In genomic region chr4:133300421-133300820, GRCm38 (mm10) we compare ENCODE assay signal across 20 mouse cellular contexts. TPM values are rescaled to one million over a fixed set of nuclear protein-coding genes. Genes with fewer than 3 reads are reported as not detected.
DNase-seq lines count a peak whose midpoint lies in the region; ATAC-seq lines count a peak whose summit lies in the region.
"Had no signal": no experiment of that assay in that cellular context is flagged by ENCODE, and none has a peak within 500 bp of the region (broad histone marks: within the 10 kb centered on the region; RNA-seq: fewer than 3 reads in every experiment).

No protein-coding gene starts in this region.

- H3K4me3 ChIP-seq in hindbrain, embryonic 10.5 days, result no peak overlapping the region
- H3K4me3 ChIP-seq in hindbrain, embryonic 14.5 days (replicated peaks; ENCODE audit: low read length), result no peak overlapping the region
- no peak overlapping the region for H3K4me3 ChIP-seq in neural tube, embryonic 13.5 days
- no peak overlapping the region for H3K4me3 ChIP-seq in kidney, embryonic 16.5 days (ENCODE audit: low read length)
- H3K4me3 ChIP-seq: embryonic facial prominence, embryonic 10.5 days; gastrocnemius, adult 2 months; heart, embryonic 12.5 days; limb, embryonic 13.5 days; liver, embryonic 13.5 days; midbrain, embryonic 15.5 days had no signal

- no peak overlapping the region for H3K4me2 ChIP-seq in hindbrain, embryonic 14.5 days (replicated peaks)
- no peak overlapping the region for H3K4me2 ChIP-seq in neural tube, embryonic 13.5 days
- no peak overlapping the region for H3K4me2 ChIP-seq in kidney, embryonic 16.5 days (replicated peaks; ENCODE audit: low read depth, low read length)
- H3K4me2 ChIP-seq: heart, embryonic 12.5 days; limb, embryonic 13.5 days; liver, embryonic 13.5 days; lung, embryonic 14.5 days; midbrain, embryonic 15.5 days had no signal

- H3K9ac ChIP-seq in hindbrain, embryonic 14.5 days, result no peak overlapping the region
- H3K9ac ChIP-seq in neural tube, embryonic 13.5 days, result no peak overlapping the region
- H3K9ac ChIP-seq in kidney, embryonic 16.5 days (replicated peaks; ENCODE audit: low read length), result no peak overlapping the region
- H3K9ac ChIP-seq: heart, embryonic 12.5 days; liver, embryonic 13.5 days; lung, embryonic 14.5 days; midbrain, embryonic 15.5 days had no signal

- peaks cover 4% of the 10 kb centered on the region; the same call in 1 of the 2 replicates for H3K27me3 ChIP-seq in hindbrain, embryonic 10.5 days (ENCODE audit: insufficient read depth, poor library complexity, severe bottlenecking)
- no peaks in the 10 kb centered on the region for H3K27me3 ChIP-seq in hindbrain, embryonic 14.5 days (ENCODE audit: control insufficient read depth, insufficient read depth, low read length)
- no peaks in the 10 kb centered on the region for H3K27me3 ChIP-seq in neural tube, embryonic 13.5 days
- no peaks in the 10 kb centered on the region for H3K27me3 ChIP-seq in kidney, embryonic 16.5 days (ENCODE audit: insufficient read depth, low read length)
- H3K27me3 ChIP-seq: heart, embryonic 12.5 days; limb, embryonic 13.5 days; liver, embryonic 13.5 days; midbrain, embryonic 15.5 days had no signal

- H3K4me1 ChIP-seq in hindbrain, embryonic 10.5 days (replicated peaks), result peaks cover 42% of the 10 kb centered on the region
- peaks cover 13% of the 10 kb centered on the region for H3K4me1 ChIP-seq in hindbrain, embryonic 14.5 days (replicated peaks; ENCODE audit: control insufficient read depth, insufficient read depth, low read length)
- peaks cover 31% of the 10 kb centered on the region for H3K4me1 ChIP-seq in neural tube, embryonic 13.5 days (replicated peaks)
- H3K4me1 ChIP-seq in kidney, embryonic 16.5 days (ENCODE audit: insufficient read depth, low read length), result peaks cover 13% of the 10 kb centered on the region; the same call in 1 of the 2 replicates
- H3K4me1 ChIP-seq: liver, embryonic 13.5 days had no signal

- 89% methylated on average over 11 of the region's 11 CpGs for WGBS in hindbrain, embryonic 10.5 days
- WGBS in hindbrain, embryonic 14.5 days, result 83% methylated on average over 11 of the region's 11 CpGs
- WGBS in neural tube, embryonic 13.5 days, result 90% methylated on average over 11 of the region's 11 CpGs
- WGBS in kidney, embryonic 16.5 days, result 93% methylated on average over 11 of the region's 11 CpGs

- no peaks in the 10 kb centered on the region for H3K9me3 ChIP-seq in hindbrain, embryonic 10.5 days
- H3K9me3 ChIP-seq in hindbrain, embryonic 14.5 days (ENCODE audit: control insufficient read depth, low read length), result no peaks in the 10 kb centered on the region
- H3K9me3 ChIP-seq in neural tube, embryonic 13.5 days, result no peaks in the 10 kb centered on the region
- H3K9me3 ChIP-seq in kidney, embryonic 16.5 days (ENCODE audit: low read length), result no peaks in the 10 kb centered on the region
- H3K9me3 ChIP-seq: embryonic facial prominence, embryonic 10.5 days; heart, embryonic 12.5 days; limb, embryonic 13.5 days; liver, embryonic 13.5 days; midbrain, embryonic 15.5 days had no signal

- peaks cover 69% of the 10 kb centered on the region for H3K36me3 ChIP-seq in hindbrain, embryonic 10.5 days
- peaks cover 48% of the 10 kb centered on the region for H3K36me3 ChIP-seq in hindbrain, embryonic 14.5 days (replicated peaks; ENCODE audit: control insufficient read depth, insufficient read depth)
- H3K36me3 ChIP-seq in neural tube, embryonic 13.5 days, result peaks cover 58% of the 10 kb centered on the region
- peaks cover 18% of the 10 kb centered on the region; the same call in 1 of the 2 replicates for H3K36me3 ChIP-seq in kidney, embryonic 16.5 days (ENCODE audit: insufficient read depth, low read length)

- H3K27ac ChIP-seq in hindbrain, embryonic 10.5 days, result peak overlapping the region; percentile 23; the same call in 1 of the 2 replicates
- H3K27ac ChIP-seq in hindbrain, embryonic 14.5 days, result no peak overlapping the region
- peak overlapping the region; percentile 34 for H3K27ac ChIP-seq in neural tube, embryonic 13.5 days (replicated peaks)
- H3K27ac ChIP-seq in kidney, embryonic 16.5 days (ENCODE audit: low read length), result no peak overlapping the region
- H3K27ac ChIP-seq: limb, embryonic 13.5 days; liver, embryonic 13.5 days; midbrain, embryonic 15.5 days had no signal

- no peak for ATAC-seq in hindbrain, embryonic 14.5 days (ENCODE audit: low FRiP score)
- ATAC-seq in neural tube, embryonic 13.5 days (ENCODE audit: low read depth), result no peak
- no peak for ATAC-seq in kidney, embryonic 16.5 days (ENCODE audit: low FRiP score, low TSS enrichment)
- ATAC-seq: CD4-positive, CD25-positive, alpha-beta regulatory T cell, adult 4 months; midbrain, embryonic 15.5 days had no signal

- DNase-seq in cerebellum, adult 11-12 months, result peak; percentile 56
- no peak for DNase-seq in cerebellum, adult 9-10 months
- DNase-seq in hindbrain, embryonic 10.5 days (ENCODE audit: low spot score), result no peak
- DNase-seq in hindbrain, embryonic 14.5 days (ENCODE audit: low spot score), result no peak
- DNase-seq in neural tube, embryonic 10.5 days (ENCODE audit: extremely low spot score, low spot score), result no peak
- DNase-seq: adrenal gland, postnatal 14 days; kidney, adult 8-10 months; kidney, postnatal 25 days; liver, embryonic 13.5 days; lung, postnatal 36 days; thymus, postnatal 14 days had no signal

RNA-seq across cellular contexts. Expression of gene Tmem222, which starts 22.8 kb away (rescaled TPM):
- 82.8 and 87.8 TPM in 2 replicates for polyA plus RNA-seq in hindbrain, embryonic 10.5 days (2016; fragmentation: Nextera tagmentation; extraction: Ambion mirVana)
- 119 and 121 TPM in 2 replicates for polyA plus RNA-seq in hindbrain, embryonic 14.5 days (2014; fragmentation: Nextera tagmentation; extraction: Ambion mirVana)
- polyA plus RNA-seq in neural tube, embryonic 13.5 days (2015; fragmentation: Nextera tagmentation; extraction: Ambion mirVana), result 98.0 and 104 TPM in 2 replicates
- 90.4 and 97.7 TPM in 2 replicates for polyA plus RNA-seq in kidney, embryonic 16.5 days (2015; fragmentation: Nextera tagmentation; extraction: Ambion mirVana)

RNA-seq across cellular contexts. Expression of gene Sytl1, which starts 37.5 kb away (rescaled TPM):
- polyA plus RNA-seq in hindbrain, embryonic 10.5 days (2016; fragmentation: Nextera tagmentation; extraction: Ambion mirVana), result 1.2 and 1.6 TPM in 2 replicates
- polyA plus RNA-seq in hindbrain, embryonic 14.5 days (2014; fragmentation: Nextera tagmentation; extraction: Ambion mirVana), result 0.26 and 0.43 TPM in 2 replicates
- 0.25 and 0.28 TPM in 2 replicates for polyA plus RNA-seq in neural tube, embryonic 13.5 days (2015; fragmentation: Nextera tagmentation; extraction: Ambion mirVana)
- polyA plus RNA-seq in kidney, embryonic 16.5 days (2015; fragmentation: Nextera tagmentation; extraction: Ambion mirVana), result 1.1 and 1.5 TPM in 2 replicates

RNA-seq across cellular contexts. Expression of gene Wdtc1, which starts 52.9 kb away (rescaled TPM):
- 19.5 and 22.0 TPM in 2 replicates for polyA plus RNA-seq in hindbrain, embryonic 10.5 days (2016; fragmentation: Nextera tagmentation; extraction: Ambion mirVana)
- polyA plus RNA-seq in hindbrain, embryonic 14.5 days (2014; fragmentation: Nextera tagmentation; extraction: Ambion mirVana), result 25.6 and 27.0 TPM in 2 replicates
- polyA plus RNA-seq in neural tube, embryonic 13.5 days (2015; fragmentation: Nextera tagmentation; extraction: Ambion mirVana), result 21.9 and 24.3 TPM in 2 replicates
- 12.9 and 14.4 TPM in 2 replicates for polyA plus RNA-seq in kidney, embryonic 16.5 days (2015; fragmentation: Nextera tagmentation; extraction: Ambion mirVana)

RNA-seq across cellular contexts. Expression of gene Map3k6, which starts 59.8 kb away (rescaled TPM):
- polyA plus RNA-seq in hindbrain, embryonic 10.5 days (2016; fragmentation: Nextera tagmentation; extraction: Ambion mirVana), result 1.7 and 1.9 TPM in 2 replicates
- polyA plus RNA-seq in hindbrain, embryonic 14.5 days (2014; fragmentation: Nextera tagmentation; extraction: Ambion mirVana), result 1.7 and 3.0 TPM in 2 replicates
- 1.9 and 2.7 TPM in 2 replicates for polyA plus RNA-seq in neural tube, embryonic 13.5 days (2015; fragmentation: Nextera tagmentation; extraction: Ambion mirVana)
- 3.8 TPM in 2 replicates for polyA plus RNA-seq in kidney, embryonic 16.5 days (2015; fragmentation: Nextera tagmentation; extraction: Ambion mirVana)

Comparison
In these comparisons a context has a peak if more than half of its experiments do, and no peak if none do; other contexts are left out.
1. H3K27ac ChIP-seq: peak in hindbrain, embryonic 10.5 days (single experiment) and neural tube, embryonic 13.5 days (single experiment); none in hindbrain, embryonic 14.5 days (single experiment) and kidney, embryonic 16.5 days (single experiment).